Mouse (Mus musculus) testis, adult 2 months (tissue): ENCODE results near the gene Vmn2r102. TPM values are rescaled to one million over a fixed set of nuclear protein-coding genes. Genes with fewer than 3 reads are reported as not detected.

Experiments used
- H3K27ac ChIP-seq: fragments of 200-500 bp; 2 replicates; pipeline ENCODE4 v1.5.1; 2012; ENCODE audit warnings: low read depth, low read length; ENCODE audit not compliant: control insufficient read depth, insufficient read depth
- H3K27me3 ChIP-seq: fragments of 200-500 bp; 2 replicates; pipeline ENCODE4 v1.6.1; 2012; ENCODE audit warnings: mild to moderate bottlenecking, low read length, moderate library complexity; ENCODE audit not compliant: control insufficient read depth, insufficient read depth
- H3K36me3 ChIP-seq: fragments of 200-500 bp; 2 replicates; pipeline ENCODE4 v1.6.1; 2012; ENCODE audit warnings: mild to moderate bottlenecking, low read length; ENCODE audit not compliant: control insufficient read depth, insufficient read depth
- H3K4me1 ChIP-seq: fragments of 200-500 bp; 2 replicates; pipeline ENCODE4 v1.6.1; 2012; ENCODE audit warnings: low read length; ENCODE audit not compliant: control insufficient read depth, insufficient read depth
- H3K4me3 ChIP-seq: fragments of 200-500 bp; 2 replicates; pipeline ENCODE4 v1.5.1; 2012; ENCODE audit warnings: low read depth, mild to moderate bottlenecking, low read length, moderate library complexity, mixed read lengths; ENCODE audit not compliant: control insufficient read depth
- CTCF ChIP-seq: fragments of 200-500 bp; IDR thresholded peaks from 2 replicates; pipeline ENCODE4 v1.5.1; 2012; ENCODE audit warnings: low read depth, mild to moderate bottlenecking, inconsistent platforms, low read length, moderate library complexity; ENCODE audit not compliant: control insufficient read depth, insufficient read depth, insufficient replicate concordance
- POLR2A ChIP-seq: fragments of 200-500 bp; IDR thresholded peaks from 2 replicates; pipeline ENCODE4 v1.6.1; 2012; ENCODE audit warnings: low read depth, mild to moderate bottlenecking, inconsistent platforms, low read length, moderate library complexity; ENCODE audit not compliant: control insufficient read depth
- polyA plus RNA-seq: library from polyadenylated mRNA; depleted of rRNA; stranded (reverse); fragments of >200 nt; gene quantifications from 2 replicates; pipeline ENCODE4 v1.2.3, GENCODE M21; 2012; rRNA removed

Gene Vmn2r102
- not detected in 2 replicates for polyA plus RNA-seq

- H3K27me3 ChIP-seq = no peaks in the 10 kb centered on the region
- no peaks in the 10 kb centered on the region for H3K4me1 ChIP-seq
- no peak for TF ChIP-seq POLR2A
- TF ChIP-seq CTCF = no peak
- H3K4me3 ChIP-seq = no peak within 1 kb of the TSS
- H3K36me3 ChIP-seq = no peaks in the 10 kb centered on the region
- H3K27ac ChIP-seq = no peak within 1 kb of the TSS
Observed at GRCm38 (mm10) chr17:19660028-19660427, at the start of gene Vmn2r102. Gene Vmn2r102, plus strand, starts transcription at chr17:19660328.

GRCm38 (mm10) chr17:19629328-19629727 lies 30.8 kb upstream of the Vmn2r102 start:
- H3K4me1 ChIP-seq = no peaks in the 10 kb centered on the region
- no peaks in the 10 kb centered on the region for H3K36me3 ChIP-seq
- TF ChIP-seq CTCF (no peak), POLR2A (no peak)
- H3K4me3 ChIP-seq = no peak overlapping the region
- H3K27me3 ChIP-seq = no peaks in the 10 kb centered on the region
- no peak overlapping the region for H3K27ac ChIP-seq

GRCm38 (mm10) chr17:19658447-19658846 lies 1.7 kb upstream of the Vmn2r102 start:
- Histone ChIP-seq H3K36me3 (no peaks in the 10 kb centered on the region), H3K27ac (no peak overlapping the region), H3K27me3 (no peaks in the 10 kb centered on the region), H3K4me3 (no peak overlapping the region), H3K4me1 (no peaks in the 10 kb centered on the region)
- TF ChIP-seq CTCF (no peak), POLR2A (no peak)

GRCm38 (mm10) chr17:19692062-19692461 lies 31.9 kb downstream of the Vmn2r102 start:
- Histone ChIP-seq H3K36me3 (no peaks in the 10 kb centered on the region), H3K27me3 (no peaks in the 10 kb centered on the region), H3K4me3 (no peak overlapping the region), H3K27ac (no peak overlapping the region), H3K4me1 (no peaks in the 10 kb centered on the region)
- no peak for TF ChIP-seq CTCF
- no peak for TF ChIP-seq POLR2A

Other genes with a start within 250 kb of the Vmn2r102 start
- not detected in 2 replicates for gene Vmn2r100, start 155.6 kb upstream of the Vmn2r102 start, polyA plus RNA-seq
- gene Vmn2r101, start 83.1 kb upstream of the Vmn2r102 start, polyA plus RNA-seq = not detected in 2 replicates
- gene Vmn2r103, start 113.0 kb downstream of the Vmn2r102 start, polyA plus RNA-seq = not detected in 2 replicates